Mouse (Mus musculus) heart, adult 2 months (tissue): ENCODE measurements at regions not wholly inside any gene's neighbourhood (a gene's known extent, or its start where the extent isn't known, plus 50 kb on each side); places are given as distances from the start of the nearest gene placed in this dataset.

ENCODE experiments used
- CTCF ChIP-seq: fragments of 200-600 bp; IDR thresholded peaks from 2 replicates; pipeline ENCODE4 v1.8.1; 2022; ENCODE audit warnings: antibody characterized with exemption, mild to moderate bottlenecking, moderate library complexity
- EP300 ChIP-seq: fragments of 200-500 bp; IDR thresholded peaks from 2 replicates; pipeline ENCODE4 v1.6.1; 2011; ENCODE audit warnings: low read depth, low read length, control low read depth; ENCODE audit not compliant: insufficient read depth
- POLR2A ChIP-seq: fragments of 200-500 bp; IDR thresholded peaks from 2 replicates; pipeline ENCODE4 v1.6.1; 2011; ENCODE audit warnings: mild to moderate bottlenecking, low read depth, low read length, control low read depth; ENCODE audit not compliant: insufficient read depth

DNA sequence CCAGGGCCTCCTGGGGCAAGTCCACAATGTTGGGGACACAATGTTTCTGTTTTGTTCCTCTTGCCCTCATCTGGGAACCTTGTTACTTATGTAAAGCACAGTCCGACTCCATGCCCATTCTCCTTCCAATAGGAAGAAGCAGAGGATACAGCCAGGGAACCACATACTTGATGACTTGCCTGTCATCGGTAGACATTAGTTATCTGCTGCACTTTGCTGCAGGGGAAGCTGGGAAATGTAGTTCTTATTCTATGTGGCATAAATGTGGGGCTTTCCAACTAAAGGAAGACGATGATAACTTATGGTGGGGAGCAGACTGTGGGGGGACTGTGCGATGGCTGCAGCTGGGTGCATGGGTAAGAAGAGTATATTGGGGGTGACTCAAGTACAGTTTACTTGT is 252.0 kb downstream of the Matn1 start:
- TF ChIP-seq POLR2A, result no peak
- no peak for TF ChIP-seq EP300
- no peak for TF ChIP-seq CTCF
